Mouse (Mus musculus): ENCODE data around the gene Gm15217. TPM values are rescaled to one million over a fixed set of nuclear protein-coding genes. Genes with fewer than 3 reads are reported as not detected.

The Gm15217 gene
- polyA plus RNA-seq, 2 experiments, result not detected

- Histone ChIP-seq H3K27me3 (ENCODE audit: control insufficient read depth, insufficient read depth, low read length) (no peaks in the 10 kb centered on the region), H3K4me3 (replicated peaks; ENCODE audit: low read length) (no peak overlapping the region), H3K4me2 (replicated peaks; ENCODE audit: low read depth, low read length, severe bottlenecking) (no peak overlapping the region), H3K9ac (ENCODE audit: low read depth, low read length, severe bottlenecking) (no peak overlapping the region), H3K27ac (replicated peaks; ENCODE audit: low read depth, low read length) (no peak overlapping the region), H3K9me3 (ENCODE audit: control insufficient read depth, low read length) (no peaks in the 10 kb centered on the region), H3K36me3 (ENCODE audit: control insufficient read depth, insufficient read depth, low read length) (no peaks in the 10 kb centered on the region), H3K4me1 (ENCODE audit: control insufficient read depth, insufficient read depth, low read length) (no peaks in the 10 kb centered on the region)
- no peak for TF ChIP-seq POLR2A (IDR thresholded peaks at IDR 0.05; ENCODE audit: borderline replicate concordance, extremely low read depth, insufficient read depth, insufficient read length)
- no peak for ATAC-seq (ENCODE audit: low FRiP score, low read depth)
- 91% methylated on average over 13 of the region's 13 CpGs for WGBS
- no peak for DNase-seq (ENCODE audit: low spot score)
These were observed 48.0 kb downstream of the Gm15217 start for GRCm38 (mm10) chr14:46427251-46427650.

- H3K27me3 ChIP-seq (ENCODE audit: control insufficient read depth, insufficient read depth, low read length), result no peaks in the 10 kb centered on the region
- TF ChIP-seq POLR2A (IDR thresholded peaks at IDR 0.05; ENCODE audit: borderline replicate concordance, extremely low read depth, insufficient read depth, insufficient read length), result no peak
- H3K4me1 ChIP-seq (ENCODE audit: control insufficient read depth, insufficient read depth, low read length), result no peaks in the 10 kb centered on the region
- no peak overlapping the region for H3K27ac ChIP-seq (replicated peaks; ENCODE audit: low read depth, low read length)
- WGBS, result 79% methylated on average over 5 of the region's 5 CpGs
- DNase-seq (ENCODE audit: low spot score) (no peak), ATAC-seq (ENCODE audit: low FRiP score, low read depth) (no peak)
- no peak overlapping the region for H3K9ac ChIP-seq (ENCODE audit: low read depth, low read length, severe bottlenecking)
- no peak overlapping the region for H3K4me3 ChIP-seq (replicated peaks; ENCODE audit: low read length)
- no peak overlapping the region for H3K4me2 ChIP-seq (replicated peaks; ENCODE audit: low read depth, low read length, severe bottlenecking)
- H3K9me3 ChIP-seq (ENCODE audit: control insufficient read depth, low read length), result no peaks in the 10 kb centered on the region
- no peaks in the 10 kb centered on the region for H3K36me3 ChIP-seq (ENCODE audit: control insufficient read depth, insufficient read depth, low read length)
These were observed 51.0 kb downstream of the Gm15217 start for GRCm38 (mm10) chr14:46430231-46430630.

Other genes with a start within 250 kb of the Gm15217 start
- gene Bmp4, start 11.3 kb downstream of the Gm15217 start, polyA plus RNA-seq (2012; rRNA removed), result 53.4 and 70.0 TPM in 2 replicates
- gene Bmp4, start 11.3 kb downstream of the Gm15217 start, polyA plus RNA-seq (2014; fragmentation: Nextera tagmentation; extraction: Ambion mirVana), result 20.3 and 23.3 TPM in 2 replicates